Mouse (Mus musculus) c-Kit-positive CD71-positive TER-119-negative erythroid progenitor cells, embryonic 14.5 days (primary cell): Measurements from ENCODE around the gene Clmp.
"Not testable (repeated sequence)": the region's sequence is repeated elsewhere in the genome, so short reads cannot be mapped to it uniquely, and the experiment has no call there.

Source experiments
- DNase-seq: peaks from one replicate; pipeline ENCODE4 v3.0.0-alpha.2; 2013; ENCODE audit warnings: low read depth

The Clmp gene

DNA sequence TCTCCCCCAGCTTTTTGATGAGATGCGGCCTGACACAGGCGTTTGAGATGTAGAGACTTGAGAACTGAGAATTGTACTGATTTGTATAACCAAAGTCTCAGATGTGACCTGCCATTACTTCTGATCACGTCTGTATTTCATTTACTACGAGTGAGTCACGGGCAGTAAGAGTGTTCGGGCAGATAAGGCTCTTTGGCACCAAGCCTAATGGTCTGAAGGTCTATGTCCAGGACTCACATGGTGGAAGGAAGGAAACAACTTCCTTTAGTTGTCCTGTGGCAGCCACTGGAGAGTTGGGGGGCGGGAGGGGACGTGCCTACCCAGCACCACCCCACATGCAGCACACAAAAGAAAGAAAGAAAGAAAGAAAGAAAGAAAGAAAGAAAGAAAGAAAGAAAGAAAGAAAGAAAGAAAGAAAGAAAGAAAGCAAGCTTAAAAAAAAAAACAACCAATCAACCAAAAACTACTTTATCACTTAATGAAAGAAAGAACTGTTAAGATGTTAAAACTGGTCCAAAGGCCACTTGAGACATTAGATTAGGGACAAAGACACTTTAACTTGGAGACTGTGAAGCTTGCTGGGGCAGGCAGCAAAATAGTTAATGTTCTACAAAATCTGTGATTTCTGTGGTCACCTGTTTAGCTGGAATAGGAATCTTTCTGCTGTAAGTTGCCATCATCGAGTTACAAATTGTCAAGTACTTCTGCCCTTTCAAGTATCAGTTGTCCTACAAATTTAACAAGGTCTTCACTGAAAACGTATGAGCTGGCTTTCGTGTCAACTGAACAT is 90.9 kb downstream of the Clmp start:
- no peak for DNase-seq

DNA sequence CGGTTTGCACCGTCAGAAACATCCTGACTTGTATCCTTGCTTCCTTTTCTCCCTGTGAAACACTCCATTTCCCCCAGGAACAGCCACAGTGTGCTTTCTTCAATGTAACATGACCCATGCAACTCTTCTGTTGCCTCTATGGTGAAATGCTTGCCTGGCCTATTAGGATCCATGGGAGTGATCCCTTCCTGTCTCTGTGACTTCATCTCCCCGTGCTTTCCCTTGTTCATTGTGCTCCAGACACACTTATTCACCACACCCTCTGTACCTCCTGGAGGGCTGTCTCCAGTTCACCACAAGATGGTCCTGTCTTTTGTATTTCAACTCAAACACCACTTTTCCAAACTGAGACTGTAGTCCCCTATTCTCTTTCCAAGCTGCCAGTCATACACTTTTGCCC is 94.3 kb downstream of the Clmp start:
- DNase-seq, result no peak

DNA sequence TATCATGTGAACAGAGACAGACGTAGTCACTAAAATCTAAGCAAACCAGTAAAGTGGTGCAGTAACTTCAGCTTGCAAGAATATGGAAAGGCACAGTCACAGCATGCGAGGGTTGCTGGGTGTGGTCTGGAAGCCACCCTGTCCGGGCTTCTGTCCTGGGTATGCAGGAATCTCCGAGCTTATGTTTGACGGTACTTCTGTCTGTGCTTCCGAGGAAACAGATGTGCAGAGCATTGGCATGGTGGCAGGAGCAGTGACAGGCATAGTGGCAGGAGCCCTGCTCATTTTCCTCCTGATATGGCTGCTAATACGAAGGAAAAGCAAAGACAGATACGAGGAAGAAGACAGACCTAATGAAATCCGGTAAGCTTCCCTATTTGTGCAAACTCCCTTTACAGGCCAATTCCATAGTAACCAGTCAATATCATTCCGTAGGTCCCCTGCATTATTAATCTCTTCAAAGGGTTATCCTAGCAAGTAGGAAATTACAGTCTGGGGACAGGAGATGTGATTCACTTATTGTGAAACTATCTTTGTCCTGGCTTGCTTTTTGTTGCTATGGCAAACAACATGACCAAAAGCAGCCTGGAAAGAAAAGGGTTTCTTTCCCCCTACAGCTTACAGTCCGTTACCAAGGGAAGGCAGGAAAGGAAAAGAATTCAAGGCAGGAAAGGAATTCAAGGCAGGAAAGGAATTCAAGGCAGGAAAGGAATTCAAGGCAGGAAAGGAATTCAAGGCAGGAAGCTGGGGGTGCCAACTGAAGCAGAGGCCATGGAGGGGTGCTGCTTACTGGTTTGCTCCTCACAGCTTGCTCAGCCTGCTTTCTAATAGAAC is 95.3 kb downstream of the Clmp start:
- no peak for DNase-seq

DNA sequence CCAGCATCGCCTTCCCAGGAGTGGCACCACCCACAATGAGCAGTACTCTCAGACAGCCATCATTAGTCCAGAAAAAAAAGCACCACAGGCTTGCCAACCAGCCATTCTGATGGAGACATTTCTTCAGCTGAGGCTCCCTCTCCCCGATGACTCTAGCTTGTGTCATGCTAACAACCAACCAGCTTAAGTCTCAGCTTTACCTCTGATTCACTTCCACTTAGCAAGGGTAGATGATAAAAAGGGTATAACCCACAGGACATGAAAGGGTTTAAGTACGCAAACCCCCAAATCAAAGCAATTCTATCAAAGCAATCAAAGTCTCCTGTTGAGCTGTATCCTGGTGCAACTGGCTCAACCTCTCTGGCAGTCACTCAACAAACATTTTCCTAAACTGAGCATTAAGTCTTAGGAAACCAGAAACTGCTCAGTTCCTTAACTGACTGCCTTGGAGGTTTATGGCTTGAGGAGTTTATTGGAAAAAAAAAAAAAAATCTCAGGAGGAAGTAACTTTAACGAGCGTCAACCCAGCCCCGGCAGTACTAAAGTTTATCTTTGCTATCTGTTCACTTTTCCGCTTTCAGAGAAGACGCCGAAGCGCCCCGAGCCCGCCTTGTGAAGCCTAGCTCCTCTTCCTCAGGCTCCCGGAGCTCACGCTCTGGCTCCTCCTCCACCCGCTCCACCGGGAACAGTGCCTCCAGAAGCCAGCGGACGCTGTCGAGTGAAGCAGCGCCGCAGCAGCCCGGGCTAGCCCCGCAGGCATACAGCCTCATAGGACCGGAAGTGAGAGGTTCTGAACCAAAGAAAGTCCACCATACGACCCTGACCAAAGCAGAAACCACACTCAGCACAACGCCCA is 96.2 kb downstream of the Clmp start:
- no peak for DNase-seq

DNA sequence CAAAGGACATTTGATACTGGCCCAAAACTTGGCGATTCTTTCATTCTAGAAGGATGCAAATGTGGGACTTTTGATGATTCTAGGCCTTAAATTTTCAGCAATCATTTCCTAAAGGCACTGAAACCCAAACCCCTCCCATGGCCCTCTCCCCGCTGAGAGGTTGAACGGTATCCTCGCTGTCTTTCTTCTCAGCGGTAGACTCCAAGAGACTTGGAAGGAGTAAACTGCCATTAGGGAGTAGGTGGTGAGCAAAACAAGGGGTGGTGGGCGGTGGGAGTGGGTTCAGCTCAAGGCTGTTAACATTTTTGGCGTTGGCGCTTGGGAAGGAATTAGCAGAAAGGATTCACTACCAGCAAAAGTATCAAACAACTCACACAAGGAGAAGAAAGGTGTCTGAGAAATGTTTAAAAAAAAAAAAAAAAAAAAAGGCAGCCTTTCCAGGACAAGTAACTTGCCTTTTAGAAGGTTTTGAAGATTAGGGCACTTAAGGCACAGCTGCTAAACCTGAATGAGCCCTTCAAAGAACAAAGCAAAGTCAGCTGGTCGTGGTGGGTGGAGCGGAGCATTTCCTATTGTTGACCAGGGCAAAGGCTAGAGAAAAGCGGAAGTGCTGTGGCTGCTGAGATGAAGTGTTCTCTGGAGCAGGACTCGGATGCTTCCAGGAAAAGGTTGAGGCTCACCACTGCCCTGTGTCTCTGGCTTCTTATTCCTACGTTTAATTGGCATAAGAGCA is 98.0 kb downstream of the Clmp start:
- no peak for DNase-seq

DNA sequence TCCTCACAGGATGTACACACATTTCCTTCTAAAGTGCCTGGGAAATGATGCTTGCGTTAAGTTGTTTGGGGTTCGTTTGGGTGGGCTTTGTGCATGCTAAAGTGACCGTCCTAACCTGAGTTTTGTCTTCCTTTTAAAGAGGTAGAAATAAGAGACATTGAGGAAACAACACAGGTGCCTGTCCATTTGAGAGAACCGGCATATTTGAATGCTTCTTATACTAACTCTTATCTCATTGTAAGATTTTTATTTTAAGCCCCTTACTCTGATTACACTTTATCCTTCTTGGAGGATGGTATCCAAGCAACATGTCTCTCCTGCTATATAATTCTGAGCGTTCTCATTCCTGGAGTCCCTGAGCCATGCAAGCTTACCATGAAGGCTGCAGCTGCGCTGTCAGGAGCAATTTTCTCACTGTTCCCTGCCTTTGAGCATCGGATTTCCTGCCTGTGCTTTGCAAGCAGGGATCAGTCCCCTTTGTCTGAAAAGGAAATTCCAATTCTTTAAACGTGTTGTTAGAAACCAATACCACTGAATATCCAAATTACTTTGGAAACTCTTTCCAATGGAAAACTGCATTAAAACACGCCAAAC is 98.7 kb downstream of the Clmp start:
- no peak for DNase-seq

DNA sequence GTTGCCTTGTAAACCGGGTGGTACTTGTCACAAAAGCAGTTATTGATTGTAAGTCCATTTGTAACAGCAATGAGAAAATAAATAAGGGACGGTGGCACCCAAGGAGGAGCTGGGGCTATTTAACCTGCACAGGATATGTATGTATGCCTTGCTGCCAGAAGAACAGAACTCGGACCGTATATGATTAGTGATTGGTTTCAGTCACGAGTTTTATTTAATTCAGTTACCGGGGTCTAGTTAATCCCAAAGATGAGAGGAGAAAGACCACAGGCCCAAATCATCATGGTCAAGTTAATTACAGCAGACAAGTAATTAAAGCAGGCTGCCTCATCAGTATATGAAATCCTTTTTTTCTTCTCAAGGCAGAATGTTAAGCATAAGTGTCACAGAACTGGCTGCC is 99.7 kb downstream of the Clmp start:
- no peak for DNase-seq

DNA sequence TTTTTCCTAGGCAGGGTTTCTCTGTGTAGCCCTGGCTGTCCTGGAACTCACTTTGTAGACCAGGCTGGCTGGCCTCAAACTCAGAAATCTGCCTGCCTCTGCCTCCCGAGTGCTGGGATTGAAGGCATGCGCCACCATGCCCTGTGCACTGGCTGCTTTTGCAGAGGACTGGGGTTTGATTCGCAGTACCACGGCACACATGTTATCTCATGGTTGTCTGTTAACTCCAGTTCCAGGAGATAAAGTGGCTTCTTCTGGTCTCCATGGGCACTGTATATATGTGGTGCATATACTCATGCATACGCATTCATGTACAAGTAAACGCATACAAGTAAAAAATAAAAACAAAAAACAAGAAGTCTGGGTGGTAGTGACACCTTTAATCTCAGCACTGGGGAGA is 101.1 kb downstream of the Clmp start:
- DNase-seq, result not testable (repeated sequence)

DNA sequence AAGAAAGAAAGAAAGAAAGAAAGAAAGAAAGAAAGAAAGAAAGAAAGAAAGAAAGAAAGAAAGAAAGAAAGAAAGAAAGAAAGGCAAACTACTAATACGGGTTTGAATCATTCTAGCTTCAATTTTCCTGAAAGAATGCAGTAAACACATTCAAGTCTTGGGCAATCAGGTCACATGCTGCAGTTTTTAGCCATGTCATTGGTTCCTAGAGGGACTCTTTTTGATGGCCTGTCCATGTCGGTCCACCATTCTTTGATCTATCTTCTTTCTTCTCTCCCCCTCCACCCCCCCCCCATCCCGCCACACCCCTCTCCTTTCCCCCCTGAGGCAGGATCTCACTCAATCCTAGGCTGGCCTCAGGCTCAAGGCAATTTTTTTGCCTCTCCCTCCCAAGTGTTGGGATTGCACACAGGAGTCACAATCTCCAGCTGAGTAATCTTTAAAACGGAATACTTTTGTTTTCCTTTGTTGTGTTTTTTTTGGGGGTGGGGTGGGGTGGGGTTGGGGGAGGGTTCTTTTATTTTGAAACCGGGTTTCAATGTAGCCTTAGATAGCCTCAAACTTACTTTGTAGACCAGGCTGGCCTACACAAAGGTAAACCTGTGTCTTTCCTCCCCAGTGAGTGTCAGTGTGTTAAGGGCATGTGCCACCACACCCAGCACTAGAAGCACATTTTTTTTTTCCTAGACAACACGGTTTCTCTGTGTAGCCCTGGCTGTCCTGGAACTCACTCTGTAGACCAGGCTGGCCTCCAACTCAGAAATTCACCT is 106.3 kb downstream of the Clmp start:
- DNase-seq, result no peak

DNA sequence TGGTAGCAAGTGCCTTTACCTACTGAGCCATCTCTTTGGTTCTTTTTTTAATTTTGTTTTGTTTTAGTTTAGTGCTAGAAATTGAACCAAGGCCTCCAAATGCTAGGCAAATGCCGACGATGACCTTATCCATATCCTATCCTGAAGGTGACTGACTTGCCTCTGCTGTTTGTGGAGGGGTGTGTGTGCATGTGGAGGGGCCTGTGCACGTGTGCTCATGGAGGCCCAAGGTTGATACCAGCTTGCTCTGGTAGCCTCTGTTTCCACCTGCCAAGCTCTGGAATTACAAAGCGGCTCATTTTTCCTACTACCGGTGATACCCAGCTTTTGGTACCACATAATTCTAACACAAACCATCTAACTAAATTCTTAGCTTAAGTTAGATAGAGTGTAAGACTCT is 107.8 kb downstream of the Clmp start:
- no peak for DNase-seq

DNA sequence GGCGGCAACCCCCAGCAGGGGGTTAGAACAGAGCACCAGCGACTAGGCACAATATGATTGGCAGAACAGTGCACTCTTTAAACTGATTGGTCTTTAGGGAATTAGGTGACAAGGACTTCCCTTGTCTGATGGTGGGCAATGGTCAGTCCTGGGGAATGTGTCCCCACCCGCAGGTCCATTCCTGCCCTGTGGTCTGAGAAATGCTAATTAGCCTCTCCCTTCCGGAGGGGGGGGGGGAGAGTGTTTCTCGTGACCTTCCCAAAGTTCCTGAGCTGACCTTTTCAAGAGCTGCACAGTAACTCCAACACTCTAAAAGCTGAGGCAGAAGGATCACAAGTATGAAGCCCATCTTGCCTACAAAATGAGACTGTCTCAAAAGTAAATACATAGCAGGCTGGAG is 108.5 kb downstream of the Clmp start:
- no peak for DNase-seq

DNA sequence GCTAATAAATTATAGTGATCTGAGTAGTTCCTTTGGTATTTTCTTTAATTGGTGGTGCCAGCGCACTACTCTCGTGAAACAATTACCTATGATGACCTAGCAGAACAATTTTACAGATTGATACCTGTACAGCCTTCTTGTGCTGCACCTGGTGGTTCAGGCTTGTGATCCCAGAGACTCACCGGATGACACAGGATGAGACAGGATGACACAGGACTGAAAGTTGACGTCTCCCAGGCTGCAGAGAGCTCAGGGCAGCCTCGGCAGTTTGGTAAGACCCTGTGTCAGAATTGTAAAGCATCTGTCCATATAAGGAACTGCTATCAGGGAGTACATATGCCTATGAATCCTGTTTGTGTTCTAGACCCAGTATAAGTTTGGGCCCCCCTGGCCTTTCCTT is 109.2 kb downstream of the Clmp start:
- DNase-seq, result no peak

DNA sequence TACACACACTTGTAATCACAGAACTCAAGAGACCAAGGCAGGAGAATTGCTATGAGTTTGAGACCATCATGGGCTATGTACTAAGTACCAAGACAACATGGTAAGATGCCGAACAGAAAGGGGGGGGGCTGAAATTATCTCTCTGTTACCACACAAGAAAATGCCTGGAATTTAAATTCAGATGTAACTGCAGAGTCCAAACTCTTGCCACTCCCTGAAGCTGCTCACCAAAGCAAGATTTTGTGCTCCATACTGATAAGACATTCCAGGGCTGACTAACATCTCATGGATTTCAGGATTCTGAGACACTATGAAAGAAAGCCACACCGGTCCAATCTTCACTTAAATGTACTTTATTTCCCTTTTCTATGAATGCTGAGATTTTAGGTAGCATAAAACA is 109.8 kb downstream of the Clmp start:
- no peak for DNase-seq

DNA sequence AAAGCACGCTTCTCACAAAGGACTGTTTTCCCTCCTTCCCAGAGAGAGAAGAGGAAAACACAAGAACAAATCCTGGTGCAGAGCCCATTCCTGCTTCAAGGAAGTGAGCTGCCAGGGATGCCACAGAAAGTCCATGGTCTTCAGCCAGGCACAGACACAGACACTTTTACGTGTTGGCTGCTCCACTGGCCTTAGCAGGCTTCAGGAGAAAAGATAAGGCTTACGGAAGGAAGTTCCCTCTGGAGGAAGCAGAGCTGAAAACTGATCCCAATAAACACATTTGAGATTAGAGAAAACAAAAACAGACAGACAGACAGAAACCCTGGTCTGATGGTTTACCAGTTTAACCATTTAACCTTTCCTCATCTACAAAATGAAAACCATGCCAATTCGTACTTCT is 110.3 kb downstream of the Clmp start:
- no peak for DNase-seq

DNA sequence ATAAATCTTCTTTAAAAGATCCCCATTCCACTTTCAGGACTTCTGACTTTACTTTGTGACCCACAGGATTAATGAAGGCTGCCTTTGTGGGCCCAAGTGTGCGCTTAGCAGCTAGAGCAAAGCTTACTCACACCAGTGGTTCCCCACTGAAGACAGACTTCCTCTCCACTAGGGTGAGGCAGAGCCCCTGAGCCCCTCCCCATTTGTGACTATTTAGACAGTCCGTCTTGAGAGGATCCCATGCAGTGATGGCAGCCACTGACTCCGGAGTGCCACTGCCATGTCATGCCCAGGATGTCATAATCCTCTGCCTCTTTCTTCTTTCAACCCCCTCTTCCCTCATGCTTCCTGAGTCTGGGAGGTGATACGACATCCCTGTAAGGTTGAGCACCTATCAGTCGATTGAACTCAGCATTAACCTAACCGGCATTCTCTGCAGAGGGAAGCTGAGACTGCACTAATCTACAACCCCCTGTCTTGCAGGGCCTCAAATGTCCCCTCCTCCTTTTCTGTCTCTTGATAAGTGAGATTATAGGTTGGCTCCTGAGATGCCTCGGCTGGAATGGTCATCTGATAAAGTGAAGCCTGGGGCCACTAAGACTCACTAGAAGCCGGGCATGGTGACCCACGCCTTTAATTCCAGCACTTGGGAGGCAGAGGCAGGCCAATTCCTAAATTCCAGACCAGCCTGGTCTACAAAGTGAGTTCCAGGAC is 112.6 kb downstream of the Clmp start:
- no peak for DNase-seq

DNA sequence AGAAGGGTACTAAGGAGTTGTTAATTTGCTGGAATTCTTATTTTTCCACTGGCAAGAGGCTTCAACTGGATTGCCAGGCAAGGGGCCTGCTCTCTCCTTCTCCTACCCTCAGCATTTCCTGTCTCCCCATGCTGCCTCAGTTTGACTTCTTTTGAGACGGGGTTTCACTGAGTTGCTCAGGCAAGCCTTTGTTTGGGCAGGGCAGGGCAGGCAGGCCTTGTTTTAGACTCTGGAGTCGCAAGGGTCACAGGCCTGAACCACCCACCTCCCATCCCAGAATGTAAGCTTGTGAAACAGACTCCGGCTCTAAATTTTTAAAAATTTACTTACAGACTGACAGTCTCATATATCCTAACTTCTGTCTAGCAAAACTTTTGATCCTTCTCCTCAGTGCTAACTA is 113.3 kb downstream of the Clmp start:
- no peak for DNase-seq

DNA sequence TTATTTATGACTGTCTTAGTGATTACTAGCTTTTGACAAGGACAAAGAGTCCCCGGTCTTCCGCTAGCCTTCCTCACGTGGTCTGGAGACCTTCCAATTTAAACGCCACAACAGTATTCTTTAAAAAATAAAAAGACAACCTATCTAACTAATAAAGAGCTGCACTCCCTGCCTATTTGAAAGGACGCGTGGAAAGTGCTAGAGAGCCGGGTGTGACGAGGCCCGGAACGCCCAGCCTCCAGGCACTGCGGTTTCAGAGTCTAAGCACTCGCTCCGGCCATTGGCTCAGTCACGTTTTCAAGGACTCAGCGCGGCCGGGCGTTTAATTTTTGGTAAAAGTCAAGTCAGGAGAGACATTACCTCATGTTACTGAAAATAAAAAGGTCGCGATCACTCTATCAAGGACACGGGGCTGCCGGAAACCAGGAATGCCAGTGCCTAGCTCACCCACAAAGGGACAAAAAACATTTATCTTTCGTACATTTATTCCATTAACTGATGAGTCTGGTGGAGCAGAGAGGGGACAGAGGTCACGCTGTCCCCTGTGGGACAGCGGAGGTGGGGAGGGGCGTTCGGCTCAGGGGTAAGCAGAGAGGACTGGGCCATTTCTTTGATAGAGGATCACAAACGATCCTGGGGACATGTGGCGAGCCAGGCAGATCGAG is 114.2 kb downstream of the Clmp start:
- peak; percentile 62 for DNase-seq

DNA sequence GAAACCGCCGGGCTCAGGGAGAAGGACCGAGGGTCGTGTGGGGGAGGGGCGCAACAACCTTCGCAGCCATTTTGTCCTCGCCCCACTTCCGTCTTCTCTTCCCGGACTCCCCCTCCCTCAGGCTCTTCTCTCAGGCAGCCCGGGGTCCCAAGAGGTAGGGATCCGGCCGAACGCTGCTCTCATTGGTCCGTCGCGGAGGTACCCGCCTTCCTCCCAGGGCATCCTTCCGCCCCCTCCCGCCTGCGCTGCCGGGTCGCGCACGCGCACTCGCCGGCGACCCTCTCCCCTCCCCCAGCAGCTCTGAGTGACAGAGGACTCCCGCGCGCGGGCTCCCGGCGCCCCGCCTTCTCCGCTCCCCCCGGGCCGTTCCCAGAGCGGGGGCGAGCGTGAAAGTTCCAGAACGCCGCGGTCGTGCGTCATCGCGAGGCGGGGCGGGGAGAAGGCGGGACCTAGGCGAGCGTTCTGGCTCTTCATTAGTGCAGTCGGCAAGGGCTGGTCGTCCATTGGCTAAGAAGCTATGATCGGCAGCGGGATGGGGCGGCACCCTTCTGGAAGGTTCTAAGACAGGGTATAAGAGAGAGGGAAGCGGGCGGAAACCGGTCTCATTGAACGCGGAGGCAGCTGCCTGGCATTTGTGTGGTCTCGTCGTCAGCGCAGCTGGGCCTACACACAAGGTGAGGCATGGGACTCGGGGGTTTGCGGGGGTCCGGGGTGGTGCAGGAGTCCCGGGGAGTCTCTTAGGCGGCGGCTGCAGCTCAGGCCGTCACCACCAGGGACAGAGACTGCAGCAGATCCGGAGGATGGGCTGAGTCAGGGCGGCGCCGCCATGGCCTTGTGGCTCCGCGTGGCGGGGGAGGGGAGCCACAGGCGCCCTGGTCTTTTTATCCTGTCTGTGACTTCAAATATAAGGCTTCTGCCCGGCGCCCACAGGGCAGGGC is 115.2 kb downstream of the Clmp start, which contains the start of gene Hspa8:
Gene Hspa8 (plus strand): TSS at position 310 of the 938 bp plus-strand sequence.
- peak; percentile 97 for DNase-seq
